Mouse (Mus musculus): ENCODE data around the gene Trim71.

GRCm38 (mm10) chr9:114554355-114554979, 9.7 kb downstream of the Trim71 start:
- no peak for TF ChIP-seq NELFE (IDR thresholded peaks at IDR 0.05; ENCODE audit: low read depth, low read length)
- no peak for TF ChIP-seq POLR2A (IDR thresholded peaks at IDR 0.05; ENCODE audit: control insufficient read depth in 1 of 2, insufficient read depth in 1 of 2, low read depth in 1 of 2, low read length in 2 of 2, poor library complexity in 1 of 2)
- TF ChIP-seq CTCF (IDR thresholded peaks at IDR 0.05 in 2 of 3, conservative IDR thresholded peaks at IDR 0.05 in 1 of 3; ENCODE audit: control insufficient read depth in 1 of 3, insufficient read depth in 1 of 3, low read depth in 2 of 3, low read length in 3 of 3, poor library complexity in 1 of 3, severe bottlenecking in 1 of 3), result no peak
- no peak for TF ChIP-seq MAX (IDR thresholded peaks at IDR 0.05; ENCODE audit: low read length)
- no peak for TF ChIP-seq TCF12 (IDR thresholded peaks at IDR 0.05; ENCODE audit: low read depth, low read length)
- no peak for TF ChIP-seq MYC (IDR thresholded peaks at IDR 0.05; ENCODE audit: low read depth, low read length)

All from MEL (cell line).